Mouse (Mus musculus): ENCODE data around the gene Tex29. TPM values are rescaled to one million over a fixed set of nuclear protein-coding genes. Genes with fewer than 3 reads are reported as not detected.

Tex29 gene
- 0.38 TPM in 2 replicates for polyA plus RNA-seq (2012; rRNA removed)

DNA sequence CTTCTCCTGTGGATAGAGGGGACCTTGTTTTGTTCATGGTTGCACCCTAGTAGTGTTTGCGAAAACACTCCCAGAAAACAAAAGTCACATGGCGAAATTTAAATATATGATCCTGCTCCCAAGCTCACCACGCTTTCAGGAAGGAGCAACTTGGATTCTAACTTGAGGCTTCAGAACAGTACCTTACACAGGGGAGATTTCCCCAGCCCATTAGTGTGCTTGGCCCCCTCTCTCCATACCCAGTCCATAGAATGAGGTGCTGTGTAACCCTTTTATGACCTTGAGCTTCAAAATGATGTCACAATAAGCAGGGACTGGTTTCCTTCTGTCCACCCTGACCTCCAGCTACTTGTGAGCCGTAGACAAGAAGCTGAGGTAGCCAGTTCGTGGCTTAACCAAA lies at the start of gene Tex29:
Gene Tex29, plus strand, starts transcription at position 301 of the 400 bp plus-strand sequence.
- DNase-seq (ENCODE audit: low read depth) = no peak

DNA sequence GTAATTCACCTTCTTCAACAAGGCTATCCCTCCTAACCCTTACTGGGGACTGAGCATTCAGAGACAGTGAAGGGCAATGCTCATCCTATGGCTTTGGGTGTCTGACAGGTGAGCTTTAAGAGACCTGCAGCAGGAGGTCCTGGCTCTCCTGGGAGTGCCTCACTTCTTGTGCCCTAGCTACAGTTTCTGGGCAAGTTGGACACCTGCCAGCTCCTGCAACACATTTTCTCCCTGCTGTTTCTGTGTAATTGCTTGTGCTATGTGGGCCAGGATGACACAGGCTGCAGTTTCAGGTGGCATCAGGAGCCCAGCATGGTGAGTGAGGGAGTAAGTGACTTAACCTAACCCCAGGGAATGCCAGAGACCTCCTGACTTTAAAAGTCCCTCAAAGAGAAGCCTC lies 45.3 kb upstream of the Tex29 start:
- no peak for DNase-seq (ENCODE audit: low read depth)

DNA sequence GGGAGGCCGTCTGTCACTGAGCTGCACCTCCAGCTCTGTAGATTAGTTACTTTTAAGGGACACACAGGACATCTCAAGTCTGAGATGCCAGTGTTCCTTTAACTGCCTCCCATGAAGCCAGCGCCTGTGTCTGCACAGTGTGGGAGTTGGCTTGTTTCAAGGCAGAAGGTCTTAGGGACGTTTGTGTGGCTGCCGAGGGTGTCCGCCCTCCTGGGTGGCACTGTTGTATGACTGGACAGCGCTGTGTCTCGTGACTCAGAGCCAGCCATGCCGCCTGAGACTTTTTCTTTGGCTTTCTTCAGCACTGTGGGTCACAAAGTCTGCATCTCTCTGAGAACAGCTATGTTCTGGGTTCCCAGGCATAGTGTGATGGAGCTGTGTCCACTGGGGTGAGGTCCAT lies 43.1 kb upstream of the Tex29 start:
- no peak for DNase-seq (ENCODE audit: low read depth)

DNA sequence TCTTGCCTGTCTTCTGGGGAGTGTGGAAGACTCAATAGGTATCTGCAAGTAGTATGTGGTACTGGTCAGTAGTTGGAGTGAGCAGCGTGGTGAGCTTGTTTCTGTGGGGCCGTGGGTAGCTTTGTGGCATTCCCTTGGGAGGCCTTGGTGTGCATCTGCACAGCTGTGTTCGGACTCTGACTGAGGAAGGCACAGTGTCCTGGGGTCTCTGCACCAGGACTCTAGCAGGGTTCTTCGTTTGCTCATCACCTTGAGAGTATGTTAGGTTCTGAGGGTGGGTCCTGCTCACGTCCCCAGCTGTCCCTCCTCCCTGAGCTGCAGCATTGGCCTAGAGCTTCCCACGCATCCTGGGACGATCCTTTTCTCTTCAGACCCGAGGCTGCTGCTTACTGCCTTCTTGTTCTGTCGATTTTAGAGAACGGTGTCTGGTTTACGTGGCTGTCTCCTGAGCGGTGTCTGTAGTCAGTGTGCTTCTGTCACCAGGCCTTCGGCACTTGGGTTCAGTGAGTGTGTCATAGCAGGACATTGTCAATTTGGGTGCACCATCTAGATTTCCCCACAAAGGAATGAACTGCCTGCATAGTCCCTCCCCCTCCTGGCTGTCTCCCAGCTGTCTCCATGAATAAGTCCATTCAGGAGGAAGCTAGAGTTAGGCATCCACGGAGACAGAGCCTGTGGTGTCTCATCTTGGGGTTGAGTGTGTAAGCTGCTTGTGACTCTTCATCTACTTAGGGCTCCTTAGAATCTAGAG lies 42.4 kb upstream of the Tex29 start:
- DNase-seq (ENCODE audit: low read depth) = no peak

DNA sequence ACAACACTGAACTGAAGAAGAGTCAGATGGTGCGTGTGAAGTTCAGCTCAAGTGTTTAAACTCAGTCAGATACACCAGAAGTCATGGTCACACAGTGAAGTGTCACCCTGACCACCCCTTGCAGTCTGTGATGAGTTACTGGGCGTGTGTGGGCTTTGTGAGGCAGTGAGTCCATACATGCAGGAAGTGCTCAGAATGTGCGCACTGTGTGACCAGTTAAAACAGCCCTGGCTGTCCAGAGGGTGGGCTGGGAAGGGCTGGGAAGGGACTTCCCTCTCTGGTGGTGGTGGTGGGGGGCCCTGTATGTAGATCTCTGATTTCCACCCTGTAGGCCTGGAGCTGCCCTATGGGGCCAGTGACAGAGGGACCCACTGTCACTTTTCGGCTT lies 41.8 kb upstream of the Tex29 start:
- no peak for DNase-seq (ENCODE audit: low read depth)

DNA sequence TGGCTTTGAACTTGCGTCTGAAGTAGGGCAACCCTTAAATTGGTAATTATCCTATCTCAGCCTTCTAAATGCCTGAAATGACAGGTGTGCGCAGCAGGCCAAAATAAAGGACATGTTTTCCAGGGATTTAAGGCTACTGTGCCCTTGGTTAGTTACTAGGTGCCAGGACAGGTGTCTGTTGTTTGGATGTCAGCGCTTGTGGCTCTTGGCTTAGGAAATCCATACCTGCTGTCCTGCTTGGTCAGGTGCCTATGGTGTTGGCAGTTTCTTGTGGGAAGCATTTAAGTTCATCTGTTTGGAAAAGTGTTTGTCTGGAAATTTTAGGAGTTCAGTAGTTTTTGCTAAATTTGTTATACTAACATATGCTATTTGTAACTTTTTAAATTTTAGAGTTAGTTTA lies 41.2 kb upstream of the Tex29 start:
- DNase-seq (ENCODE audit: low read depth) = no peak

DNA sequence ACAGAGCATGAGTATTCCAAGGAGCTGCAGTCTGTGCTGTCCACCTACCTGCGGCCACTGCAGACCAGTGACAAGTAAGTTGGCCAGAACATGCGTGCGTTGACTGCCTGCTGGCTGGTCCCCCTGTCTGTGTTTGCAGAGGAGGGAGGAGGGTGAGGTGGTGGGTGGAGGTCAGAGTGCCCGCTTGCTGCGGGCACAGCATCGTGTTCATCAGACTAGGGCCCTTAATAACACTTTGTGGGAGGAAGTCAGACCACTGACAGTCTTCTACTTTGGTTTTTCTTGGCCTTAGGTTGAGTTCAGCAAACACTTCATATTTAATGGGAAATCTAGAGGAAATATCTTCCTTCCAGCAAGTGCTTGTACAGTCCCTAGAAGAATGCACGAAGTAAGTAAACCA lies 39.8 kb upstream of the Tex29 start:
- DNase-seq (ENCODE audit: low read depth) = no peak

DNA sequence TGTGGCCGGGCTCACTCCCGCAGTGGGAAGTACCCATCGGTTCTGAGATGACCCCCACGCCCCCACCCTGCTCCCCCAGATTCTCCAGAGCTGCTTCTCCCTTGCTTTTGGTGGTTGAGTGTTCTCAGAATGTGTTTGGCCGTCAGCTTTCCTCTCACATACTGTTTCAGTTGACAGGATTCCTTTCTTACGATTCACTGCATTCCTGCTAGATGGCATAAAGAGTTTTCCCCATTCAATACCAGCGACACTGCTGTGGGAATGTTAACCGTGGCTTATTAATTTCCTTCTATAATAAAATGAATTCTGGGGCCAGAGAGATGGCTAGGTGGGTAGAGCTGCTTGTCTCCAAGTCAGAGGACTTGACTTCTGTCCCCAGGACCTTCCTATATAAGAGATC lies 38.7 kb upstream of the Tex29 start:
- DNase-seq (ENCODE audit: low read depth) = no peak

DNA sequence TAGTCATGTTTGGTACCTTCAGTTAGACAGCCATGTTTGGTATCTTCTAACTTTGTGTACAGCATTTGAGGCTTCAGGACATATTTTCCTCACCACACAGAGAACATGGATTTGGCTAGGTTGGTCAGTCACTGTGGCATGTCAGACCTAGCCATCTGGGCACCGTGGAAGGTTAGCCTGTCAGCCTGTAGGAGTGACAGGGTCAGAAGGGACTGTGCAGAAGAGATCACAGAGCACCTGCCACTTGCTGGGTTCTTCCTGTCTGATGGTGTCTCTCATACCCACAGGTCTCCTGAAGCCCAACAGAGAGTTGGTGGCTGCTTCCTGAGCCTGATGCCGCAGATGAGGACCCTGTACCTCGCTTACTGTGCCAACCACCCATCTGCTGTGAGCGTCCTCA lies 35.4 kb upstream of the Tex29 start:
- no peak for DNase-seq (ENCODE audit: low read depth)

DNA sequence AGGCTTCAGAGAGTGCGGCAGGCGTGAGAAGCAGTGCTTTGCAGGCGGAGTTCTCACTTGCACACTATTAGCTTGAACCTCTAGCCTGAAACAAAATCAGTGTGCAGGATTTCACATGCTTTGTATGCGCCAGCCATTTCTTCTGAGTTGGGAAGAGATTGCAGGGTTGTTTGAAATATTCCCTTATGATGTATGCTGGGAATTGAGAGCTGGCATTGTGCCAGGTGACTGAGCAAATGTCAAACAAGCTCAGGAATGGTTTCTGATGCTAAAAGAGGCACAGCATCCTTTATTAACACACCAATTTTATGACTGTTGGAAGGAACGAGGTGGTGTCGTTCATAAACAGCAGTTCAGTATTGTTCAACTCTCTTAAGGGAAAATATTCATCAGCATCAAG lies 34.0 kb upstream of the Tex29 start:
- DNase-seq (ENCODE audit: low read depth) = no peak

DNA sequence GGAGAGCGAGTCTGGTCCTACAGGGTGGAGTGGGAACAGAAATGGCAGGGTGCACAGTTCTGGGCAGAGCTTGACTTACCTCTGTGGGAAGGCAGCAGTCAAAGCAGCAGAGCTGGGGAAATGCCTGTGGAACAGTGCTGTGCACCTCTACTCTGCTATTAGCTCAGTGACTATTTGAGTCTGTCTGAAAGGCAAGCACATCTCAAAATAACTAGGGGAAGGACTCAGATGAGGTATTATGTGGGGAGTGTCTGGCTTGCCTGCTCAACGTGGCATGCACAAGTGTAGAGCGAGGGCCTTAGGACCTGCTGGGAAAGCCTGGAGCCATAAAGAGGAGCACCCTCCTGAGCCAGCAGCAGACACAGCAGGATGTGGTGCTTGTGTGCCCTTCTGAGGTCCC lies 32.9 kb upstream of the Tex29 start:
- no peak for DNase-seq (ENCODE audit: low read depth)

DNA sequence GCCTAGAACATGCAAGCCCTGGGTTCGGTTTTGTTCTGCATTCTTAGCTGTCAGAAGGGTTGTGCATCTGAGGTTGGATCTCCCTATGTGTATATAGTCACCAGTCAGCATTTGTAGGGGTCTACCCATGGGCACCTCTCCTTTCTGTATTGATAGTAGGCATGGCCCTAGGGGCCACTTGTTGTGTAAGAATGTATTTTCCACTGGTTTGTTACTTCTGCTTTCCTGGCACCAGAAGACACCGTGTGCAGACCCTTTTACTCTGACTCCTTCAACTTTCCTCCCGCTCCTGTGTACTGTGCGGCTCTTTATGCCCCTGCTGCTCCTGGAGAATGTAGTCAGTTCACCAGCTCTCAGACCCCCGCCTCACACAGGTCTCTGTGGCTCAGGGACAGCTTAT lies 32.2 kb upstream of the Tex29 start:
- no peak for DNase-seq (ENCODE audit: low read depth)

DNA sequence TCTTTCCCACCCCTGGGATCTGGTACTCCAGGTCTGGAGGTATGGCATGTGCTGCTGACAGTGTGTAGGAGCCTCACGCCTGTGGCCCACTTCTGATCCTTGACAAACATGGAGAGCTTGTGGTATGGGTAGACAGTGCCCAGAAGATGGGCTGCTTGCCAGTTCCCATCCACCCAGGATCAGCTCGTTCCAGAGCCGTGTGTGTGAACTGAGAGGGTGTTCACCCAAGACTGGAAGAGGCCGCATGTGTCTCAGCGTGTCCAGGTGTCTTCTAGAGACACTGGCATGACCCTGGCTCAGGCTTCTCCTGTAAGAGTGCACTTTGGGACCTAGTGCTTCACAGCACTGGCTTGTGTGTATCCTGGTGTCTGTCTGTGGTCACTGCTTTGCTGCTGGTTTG lies 29.8 kb upstream of the Tex29 start:
- no peak for DNase-seq (ENCODE audit: low read depth)

DNA sequence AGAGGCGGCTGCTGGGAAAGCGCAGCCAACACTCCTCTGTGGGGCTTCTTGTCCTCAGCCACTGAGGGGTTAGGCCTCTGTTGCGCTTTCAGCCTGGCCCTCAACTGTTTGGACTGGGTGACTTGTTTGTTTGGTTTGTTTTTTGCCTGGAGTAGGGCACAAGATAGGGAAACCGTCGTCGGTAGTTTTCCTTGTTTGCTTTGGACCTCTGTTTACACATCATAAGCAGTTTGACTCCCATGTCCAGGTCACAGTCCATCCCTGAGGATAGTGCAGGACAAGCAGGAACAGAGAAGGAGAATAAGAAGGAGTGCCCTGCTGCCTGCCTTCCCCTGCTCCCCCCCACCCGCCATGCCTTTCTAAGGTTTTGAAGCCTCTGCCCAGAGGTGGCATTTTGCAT lies 26.5 kb upstream of the Tex29 start:
- DNase-seq (ENCODE audit: low read depth) = no peak

DNA sequence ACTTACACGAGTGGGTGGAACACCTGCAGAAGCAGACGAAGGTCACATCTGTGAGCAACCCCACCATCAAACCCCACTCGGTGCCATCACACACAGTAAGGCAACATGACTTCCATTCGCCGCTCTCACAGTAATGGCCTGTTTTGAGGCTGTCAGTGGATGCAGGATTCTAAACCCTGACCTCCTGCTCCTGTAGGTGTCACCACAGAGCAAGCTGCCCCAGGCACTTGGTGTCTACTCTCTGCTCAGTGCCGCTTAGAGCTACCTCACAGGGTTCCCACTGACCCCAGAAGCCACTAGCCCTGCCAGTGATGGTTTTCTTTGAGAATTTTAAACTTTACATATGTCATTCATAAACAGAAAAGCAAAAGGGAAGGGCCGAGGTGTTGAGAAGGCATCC lies 25.1 kb upstream of the Tex29 start:
- no peak for DNase-seq (ENCODE audit: low read depth)

DNA sequence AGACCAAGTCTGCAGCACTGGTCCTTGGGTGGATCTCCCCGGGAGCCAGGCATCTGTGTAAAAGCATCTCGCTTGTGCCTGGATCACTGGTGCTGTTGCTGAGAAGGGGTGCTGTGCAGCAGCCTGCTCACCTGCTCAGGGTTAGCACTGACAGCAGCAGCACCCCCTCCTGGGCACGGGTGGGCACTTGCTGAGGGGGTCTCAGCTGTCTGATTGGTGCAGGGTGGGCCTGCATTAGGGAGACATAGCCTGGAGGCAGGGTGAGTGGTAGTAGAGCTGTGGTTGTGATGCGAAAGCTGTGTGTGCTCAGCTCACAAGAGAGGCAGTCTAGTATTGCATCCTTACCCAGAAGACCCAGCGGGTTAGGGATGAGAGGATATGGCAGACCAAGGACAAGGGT lies 20.1 kb upstream of the Tex29 start:
- DNase-seq (ENCODE audit: low read depth) = no peak

DNA sequence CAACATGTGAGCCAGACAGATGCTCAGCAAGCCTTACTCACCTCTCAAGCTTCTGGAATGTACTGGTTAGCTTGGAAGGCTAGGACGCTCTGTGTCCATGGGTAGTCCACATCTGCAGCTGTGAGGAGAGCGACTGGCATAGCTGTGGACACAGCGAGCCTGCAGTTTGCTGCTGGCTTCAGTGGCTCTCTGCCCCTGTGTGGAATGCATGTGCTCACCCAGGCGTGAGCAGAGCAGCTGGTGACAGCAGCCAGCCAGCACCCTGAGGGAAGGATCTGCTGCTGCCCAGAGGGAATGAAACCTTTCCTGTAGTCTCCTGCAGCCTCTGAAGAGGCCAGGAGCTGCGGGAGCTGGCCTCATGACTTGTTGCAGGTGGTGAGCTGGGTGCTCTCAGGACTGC lies 19.7 kb upstream of the Tex29 start:
- no peak for DNase-seq (ENCODE audit: low read depth)

DNA sequence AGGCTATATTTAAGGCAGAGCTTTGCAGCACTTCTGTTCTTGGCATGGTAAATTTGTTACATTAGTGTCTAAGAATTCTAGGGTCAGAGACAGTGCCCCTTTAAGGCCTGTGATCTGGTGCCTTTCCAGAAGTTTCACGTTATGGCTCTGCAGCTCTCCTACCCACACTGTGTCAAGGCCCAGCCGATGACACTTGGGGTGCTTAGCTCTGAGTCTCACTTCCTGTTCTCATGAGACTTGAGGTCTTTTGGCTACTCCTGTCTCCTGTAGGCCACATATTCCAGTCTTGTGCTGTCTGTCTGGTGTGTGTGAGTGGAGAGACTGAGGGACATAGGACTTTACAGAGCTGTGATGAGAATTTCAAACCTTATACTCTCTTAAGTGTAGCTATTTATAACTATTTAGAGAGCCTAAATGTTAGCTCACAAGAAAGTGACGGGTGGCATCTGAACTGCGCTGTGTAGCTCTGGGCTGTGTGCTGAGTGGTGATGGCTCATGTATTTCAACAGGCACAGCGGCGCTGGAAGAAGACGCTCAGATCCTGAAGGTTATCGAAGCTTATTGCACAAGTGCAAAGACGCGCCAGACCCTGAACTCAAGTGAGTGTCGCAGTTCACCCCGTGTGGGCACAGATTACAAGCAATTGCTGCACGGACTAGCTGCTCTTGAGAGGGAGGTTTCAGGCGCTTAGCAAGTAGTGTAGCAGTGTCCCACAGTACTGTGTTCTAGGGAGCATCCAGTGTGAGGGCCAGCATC lies 18.6 kb upstream of the Tex29 start:
- no peak for DNase-seq (ENCODE audit: low read depth)

DNA sequence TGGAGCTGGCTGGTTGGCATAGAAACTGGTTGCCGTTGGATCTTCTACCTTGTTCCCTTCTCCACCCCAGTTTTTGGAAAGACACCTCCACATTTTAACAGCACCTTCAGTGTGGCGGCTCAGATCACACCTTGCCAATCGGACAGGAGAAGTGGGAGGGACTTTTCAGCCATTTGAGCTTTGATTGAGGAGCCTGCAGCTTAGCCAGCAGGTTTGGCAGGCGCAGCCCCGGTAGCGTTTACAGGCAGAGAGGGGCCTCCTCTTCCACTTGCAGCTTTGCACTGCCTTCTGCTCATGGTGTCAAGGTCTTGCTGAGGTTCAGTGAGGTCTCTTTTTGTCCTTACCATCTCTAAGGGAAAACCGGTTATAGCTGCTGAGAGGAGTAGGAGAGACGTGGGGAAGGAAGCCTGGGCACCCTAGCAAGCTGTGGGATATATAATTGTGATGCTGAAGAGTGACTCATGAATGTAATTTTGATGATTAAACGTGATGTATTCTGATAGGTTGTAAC lies 17.7 kb upstream of the Tex29 start:
- DNase-seq (ENCODE audit: low read depth) = no peak

DNA sequence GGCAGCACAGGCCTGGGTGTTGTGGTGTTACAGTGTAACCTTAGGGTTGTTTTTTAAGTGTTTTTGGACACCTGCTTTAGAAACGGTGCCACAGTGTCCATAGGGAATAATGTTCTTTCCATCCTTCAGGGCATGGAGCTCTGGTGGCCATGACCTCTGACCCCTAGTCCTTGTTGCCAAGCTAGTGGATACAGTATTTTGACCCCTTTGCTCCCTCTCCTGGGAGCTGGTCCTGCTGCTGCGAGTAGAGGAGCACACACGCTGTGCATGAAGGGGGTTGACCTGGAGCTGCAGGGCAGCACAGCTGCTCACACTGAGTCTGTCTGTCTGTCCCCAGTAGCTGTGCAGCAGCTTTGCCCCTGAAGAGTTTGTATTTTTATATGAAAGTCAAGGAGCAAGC lies 14.5 kb upstream of the Tex29 start:
- DNase-seq (ENCODE audit: low read depth) = no peak

DNA sequence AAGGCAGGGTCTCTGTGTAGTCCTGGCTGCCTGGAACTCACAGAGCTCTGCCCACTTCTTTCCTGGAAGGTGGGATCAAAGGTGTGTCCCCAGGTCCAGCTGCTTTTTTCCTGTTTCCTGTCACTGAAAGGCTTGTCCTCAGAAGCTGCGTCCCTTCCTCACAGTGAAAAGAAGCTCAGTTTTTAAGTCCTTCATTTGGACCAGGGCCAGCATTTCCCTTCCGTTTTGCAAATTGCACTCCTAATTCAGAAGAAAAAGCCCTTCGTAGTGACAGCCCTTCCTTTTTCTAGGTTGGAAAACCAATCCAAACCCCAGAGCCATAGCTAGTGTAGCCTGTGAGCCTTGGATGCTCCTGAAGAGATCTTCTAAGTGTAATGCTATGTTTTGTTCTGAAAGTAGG lies 13.0 kb upstream of the Tex29 start:
- no peak for DNase-seq (ENCODE audit: low read depth)

DNA sequence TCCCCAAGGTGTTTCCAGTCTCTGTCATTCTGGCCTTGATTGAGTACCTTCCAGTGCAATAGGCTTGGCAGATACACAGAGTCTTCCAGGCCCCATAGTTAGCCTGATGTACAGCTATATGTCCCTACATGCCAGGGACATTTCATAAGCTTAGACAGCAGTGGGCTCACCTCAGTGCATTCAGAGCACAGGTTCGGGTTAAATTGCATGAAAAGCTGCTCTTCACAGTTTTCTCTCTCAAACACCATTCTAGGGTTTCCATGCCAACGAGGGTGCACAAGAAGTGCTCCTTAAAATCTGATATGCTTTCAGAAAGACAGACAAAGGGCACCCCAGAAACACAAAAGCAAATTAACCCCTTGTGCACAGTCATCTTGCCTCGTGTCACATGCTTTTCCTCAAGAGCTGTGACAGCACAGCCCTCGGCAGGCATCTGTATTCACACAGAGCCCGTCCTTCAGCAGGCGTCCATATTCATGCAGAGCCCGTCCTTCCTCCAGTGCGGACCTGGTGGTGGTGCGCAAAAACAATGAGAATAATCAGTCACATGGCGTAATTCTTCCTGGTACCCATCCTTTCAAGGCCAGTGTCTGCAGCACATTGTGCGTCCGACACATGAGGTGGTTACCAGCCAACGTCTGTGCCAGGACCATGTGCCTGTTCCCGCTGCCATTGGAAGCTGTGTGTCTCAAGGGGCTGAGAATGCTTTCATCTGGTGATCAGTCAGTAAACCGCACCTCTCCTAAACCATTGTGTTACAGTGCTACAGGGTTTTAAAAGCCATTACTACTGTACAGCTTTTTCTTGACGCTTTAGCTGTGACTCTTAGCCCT lies 9.8 kb upstream of the Tex29 start:
- no peak for DNase-seq (ENCODE audit: low read depth)

DNA sequence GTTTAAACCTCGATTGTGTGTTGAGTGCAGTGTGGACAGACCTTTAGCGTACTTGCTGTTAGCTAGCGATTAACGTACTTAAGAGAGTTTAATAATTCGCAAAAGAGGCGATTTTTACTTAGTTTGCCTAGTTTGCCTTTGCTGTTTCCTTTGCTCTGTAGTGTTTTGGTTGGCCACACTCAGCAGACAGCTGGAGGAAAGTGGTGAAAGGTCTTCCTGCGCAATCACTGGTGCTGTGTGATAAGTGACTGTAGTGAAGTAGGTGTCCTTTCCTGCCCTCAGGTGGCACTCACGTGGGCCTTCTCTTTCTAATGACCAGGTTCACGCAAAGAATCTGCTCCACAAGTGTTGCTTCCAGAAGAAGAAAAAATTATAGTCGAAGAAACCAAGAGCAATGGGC lies 9.1 kb upstream of the Tex29 start:
- no peak for DNase-seq (ENCODE audit: low read depth)
